Mouse (Mus musculus) liver, embryonic 14.5 days (tissue): ENCODE measurements at regions not wholly inside any gene's neighbourhood (a gene's known extent, or its start where the extent isn't known, plus 50 kb on each side); places are given as distances from the start of the nearest gene placed in this dataset.

Source experiments
- CTCF ChIP-seq: IDR thresholded peaks from 2 replicates; pipeline ENCODE4 v1.5.1; 2016; ENCODE audit warnings: antibody characterized with exemption, low read depth, control low read depth
- EP300 ChIP-seq: IDR thresholded peaks from 2 replicates; pipeline ENCODE4 v1.6.1; 2016; ENCODE audit warnings: antibody characterized with exemption, low read depth

GRCm38 (mm10) chr15:63341730-63342129 is 503.2 kb downstream of the Gsdmc2 start:
- TF ChIP-seq CTCF: no peak
- TF ChIP-seq EP300: no peak
